Mouse (Mus musculus): ENCODE results near the gene Ikzf1.

DNA sequence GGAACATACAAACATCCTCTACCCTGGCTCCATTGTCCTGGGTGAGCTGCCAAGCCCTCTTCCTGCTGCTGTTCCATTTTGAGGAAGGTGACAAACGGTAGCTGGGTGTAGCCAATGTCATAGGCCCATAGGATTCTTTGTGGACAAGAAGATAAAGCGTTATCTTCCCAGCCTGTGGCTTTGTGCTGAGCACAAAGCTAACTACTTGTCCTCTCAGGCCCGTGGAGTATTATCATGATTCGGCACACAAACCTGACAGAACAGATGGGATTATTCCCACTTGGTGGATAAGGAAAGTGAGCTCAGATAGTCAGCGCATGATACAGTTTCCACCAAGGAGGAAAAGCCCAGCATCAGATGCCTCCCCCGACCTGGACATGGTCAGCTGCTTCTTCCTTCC is 50.4 kb downstream of the Ikzf1 start:
- TF ChIP-seq CTCF (IDR thresholded peaks at IDR 0.05; ENCODE audit: borderline replicate concordance, extremely low read depth, insufficient read depth, insufficient read length) (no peak), POLR2A (IDR thresholded peaks at IDR 0.05; ENCODE audit: borderline replicate concordance, extremely low read depth, insufficient read depth, insufficient read length, poor library complexity, severe bottlenecking) (no peak)
